Mouse (Mus musculus) spleen, postnatal 10 days (tissue): ENCODE data around the gene 1700086D15Rik.

Experiments used
- DNase-seq, 2 experiments: peaks; one replicate each; pipeline ENCODE4 v3.0.0; 2021 to 2022; ENCODE audit warnings: low spot score in 2 of 2

Gene 1700086D15Rik

DNA sequence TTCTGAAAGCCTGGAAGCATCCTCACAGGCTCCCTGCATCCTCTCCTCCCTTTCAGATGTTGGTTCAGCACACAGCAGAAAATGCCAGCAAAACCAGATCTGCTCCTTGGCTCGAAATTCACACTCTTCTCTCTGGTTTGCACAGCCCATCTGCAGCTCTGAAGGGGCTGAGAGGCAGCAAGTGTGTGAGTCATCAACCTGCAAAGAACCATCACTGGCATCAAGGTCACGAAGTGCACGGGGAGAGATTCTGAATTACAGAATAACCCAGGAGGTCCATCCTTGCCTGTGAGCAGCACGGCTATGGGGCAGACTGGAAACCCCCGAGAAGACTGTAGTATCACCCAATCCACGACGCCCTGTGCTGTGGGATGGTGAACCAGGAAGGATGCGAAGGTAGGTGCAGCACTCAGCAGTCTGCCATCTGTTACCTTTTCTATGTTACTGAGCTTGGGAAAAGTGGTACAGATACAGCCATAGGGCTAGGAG lies 24.4 kb downstream of the 1700086D15Rik start:
- no peak for DNase-seq

- DNase-seq = no peak
Observed at GRCm38 (mm10) chr11:65133661-65134060, 26.0 kb downstream of the 1700086D15Rik start.

GRCm38 (mm10) chr11:65129110-65129509 lies 30.6 kb downstream of the 1700086D15Rik start:
- no peak for DNase-seq

- DNase-seq = no peak
Observed at GRCm38 (mm10) chr11:65128666-65129065, 31.0 kb downstream of the 1700086D15Rik start.

- no peak for DNase-seq
Observed at GRCm38 (mm10) chr11:65126566-65126965, 33.1 kb downstream of the 1700086D15Rik start.

GRCm38 (mm10) chr11:65124913-65125418 lies 34.7 kb downstream of the 1700086D15Rik start:
- DNase-seq = no peak

DNA sequence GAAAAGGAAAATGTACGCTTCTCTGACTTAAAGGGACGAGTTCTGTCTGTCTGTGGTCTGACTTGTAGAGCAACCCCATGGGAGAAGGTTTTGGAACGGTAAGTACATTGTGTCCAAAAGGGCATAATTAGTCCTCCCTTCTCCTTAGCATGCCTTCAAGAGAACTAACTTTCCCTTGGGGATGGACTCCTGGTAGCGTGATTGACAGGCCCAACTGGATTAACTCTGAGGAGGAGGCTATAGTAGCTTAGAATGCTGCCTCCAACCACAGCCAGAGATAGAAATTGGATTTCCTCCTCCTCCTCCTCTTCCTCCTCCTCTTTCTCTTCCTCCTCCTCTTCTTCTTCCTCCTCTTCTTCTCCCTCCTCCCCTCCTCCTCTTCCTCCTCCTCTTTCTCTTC lies 39.4 kb downstream of the 1700086D15Rik start:
- no peak for DNase-seq

DNA sequence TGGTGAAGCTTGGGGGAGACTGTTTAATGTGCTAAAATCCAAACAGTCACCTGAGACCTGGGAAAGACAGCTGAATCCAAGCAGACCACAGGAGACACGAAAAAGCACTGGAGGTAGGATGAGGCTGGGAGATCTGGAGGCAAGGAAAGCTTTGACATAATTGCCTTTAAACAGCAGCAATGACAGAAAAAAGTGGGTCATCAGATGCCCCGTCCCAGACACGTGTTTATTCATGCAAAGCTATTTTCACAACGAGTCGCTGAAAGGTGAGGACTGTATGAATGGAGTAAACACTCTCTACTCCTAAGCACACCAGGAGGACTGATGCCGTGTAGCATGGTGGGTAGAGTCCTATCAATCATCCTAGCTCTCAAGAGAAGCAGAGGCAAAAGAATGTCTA lies 43.9 kb downstream of the 1700086D15Rik start:
- DNase-seq = no peak

- no peak for DNase-seq
Observed at GRCm38 (mm10) chr11:65112086-65112485, 47.6 kb downstream of the 1700086D15Rik start.

DNA sequence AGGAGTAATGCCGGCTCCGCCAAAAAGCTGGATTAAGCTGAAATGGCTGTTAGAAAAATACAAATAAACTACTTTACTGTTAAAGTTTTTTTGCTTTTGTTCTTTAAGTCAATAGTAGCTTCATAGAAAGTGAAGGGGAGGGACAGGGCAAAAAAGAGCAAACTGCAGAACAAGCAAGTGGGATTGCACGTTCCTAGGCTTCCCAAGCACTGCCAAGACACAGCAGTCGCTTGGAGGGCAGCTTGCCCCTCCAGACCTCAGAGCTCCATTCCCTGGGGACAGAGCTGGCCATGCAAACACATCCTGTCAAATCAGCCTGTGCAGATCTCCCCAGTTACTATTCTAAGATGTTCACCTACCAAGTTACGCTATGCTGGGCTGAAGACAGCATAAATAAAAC lies 48.0 kb downstream of the 1700086D15Rik start:
- DNase-seq = no peak

GRCm38 (mm10) chr11:65110058-65110457 lies 49.6 kb downstream of the 1700086D15Rik start:
- DNase-seq = no peak

DNA sequence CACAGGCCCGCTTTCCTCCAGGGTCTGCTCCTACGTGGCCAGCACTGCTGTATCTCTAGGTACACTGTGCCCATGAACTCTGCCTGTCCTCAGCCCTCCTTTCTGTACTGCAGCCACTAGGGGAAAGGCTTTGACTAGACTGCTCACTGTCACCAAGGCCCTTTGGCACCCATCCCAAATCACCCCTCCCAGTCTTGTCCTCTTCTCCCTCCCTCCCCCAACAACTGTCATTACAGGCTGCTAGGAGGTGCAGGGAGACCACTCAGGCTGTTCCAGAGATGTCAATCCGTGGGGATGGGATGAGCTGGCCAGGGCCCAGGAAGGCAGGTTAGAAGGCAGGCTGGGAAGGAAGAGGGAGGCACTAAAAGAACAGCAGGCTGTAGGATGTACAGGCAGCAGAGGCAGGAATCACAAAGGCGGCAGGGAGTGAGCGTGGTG lies 51.9 kb downstream of the 1700086D15Rik start:
- DNase-seq = no peak

- no peak for DNase-seq
Observed at GRCm38 (mm10) chr11:65107151-65107550, 52.5 kb downstream of the 1700086D15Rik start.

DNA sequence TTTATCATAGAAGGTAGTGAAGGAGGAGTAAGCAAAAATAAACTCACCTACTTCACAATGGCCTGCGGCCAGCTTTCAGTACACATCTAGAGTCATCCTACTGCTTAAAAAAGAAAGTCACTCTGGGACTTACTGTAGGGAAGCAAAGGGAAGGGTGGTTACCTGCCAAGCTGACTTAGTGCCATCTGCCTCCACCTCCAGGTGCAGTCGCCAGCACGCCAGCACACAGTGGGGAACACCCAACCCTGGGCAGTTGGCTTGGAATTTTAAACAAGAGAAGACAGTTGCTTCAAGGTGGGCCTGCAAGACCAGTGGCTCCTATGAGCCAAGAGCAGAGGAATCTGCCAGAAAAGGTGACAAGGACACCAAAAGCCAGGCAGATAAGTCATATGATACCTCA lies 55.6 kb downstream of the 1700086D15Rik start:
- no peak for DNase-seq
